Mouse (Mus musculus): ENCODE measurements at regions not wholly inside any gene's neighbourhood (a gene's known extent, or its start where the extent isn't known, plus 50 kb on each side); places are given as distances from the start of the nearest gene placed in this dataset.

GRCm38 (mm10) chr8:92743108-92743507 lies 69.0 kb downstream of the Irx6 start:
- in situ Hi-C loops (cut with MboI; ENCODE audit: low sequenced_read_pairs in 2 of 2, unreplicated experiment in 2 of 2) = no loop called here
- no peak for DNase-seq (ENCODE audit: low read depth, low spot score)
- Histone ChIP-seq H3K36me3 (ENCODE audit: control insufficient read depth, insufficient read depth, low read length, poor library complexity, severe bottlenecking) (no peaks in the 10 kb centered on the region), H3K9ac (ENCODE audit: insufficient read depth, low read depth, low read length, poor library complexity, severe bottlenecking) (no peak overlapping the region), H3K4me3 (ENCODE audit: insufficient read depth in 1 of 2, low read depth in 1 of 2, low read length in 2 of 2, poor library complexity in 1 of 2, severe bottlenecking in 1 of 2) (no peak overlapping the region), H3K9me3 (ENCODE audit: control insufficient read depth, insufficient read depth, low read depth, low read length) (no peaks in the 10 kb centered on the region), H3K27ac (ENCODE audit: insufficient read depth, low read depth, low read length, poor library complexity, severe bottlenecking) (no peak overlapping the region), H3K4me1 (ENCODE audit: control insufficient read depth in 2 of 2, insufficient read depth in 2 of 2, low read length in 2 of 2, poor library complexity in 1 of 2) (peaks cover 6 to 17% of the 10 kb centered on the region in 2 experiments; a peak in 3 of 4 replicates)
- TF ChIP-seq ZC3H11A (IDR thresholded peaks at IDR 0.05; ENCODE audit: borderline replicate concordance, low read depth, low read length) = no peak
- TF ChIP-seq MAFK (IDR thresholded peaks at IDR 0.05; ENCODE audit: insufficient read depth, low read depth, low read length) = no peak
- TF ChIP-seq CHD2 (IDR thresholded peaks at IDR 0.05; ENCODE audit: low read depth, low read length) = no peak
- TF ChIP-seq ZNF384 (IDR thresholded peaks at IDR 0.05; ENCODE audit: low read depth, low read length) = no peak

GRCm38 (mm10) chr8:92747086-92747485 lies 73.0 kb downstream of the Irx6 start:
- Histone ChIP-seq H3K4me1 (ENCODE audit: control insufficient read depth in 2 of 2, insufficient read depth in 2 of 2, low read length in 2 of 2, poor library complexity in 1 of 2) (peaks cover 6 to 12% of the 10 kb centered on the region in 2 experiments; a peak in 3 of 4 replicates), H3K27ac (ENCODE audit: insufficient read depth, low read depth, low read length, poor library complexity, severe bottlenecking) (no peak overlapping the region), H3K4me3 (ENCODE audit: insufficient read depth in 1 of 2, low read depth in 1 of 2, low read length in 2 of 2, poor library complexity in 1 of 2, severe bottlenecking in 1 of 2) (no peak overlapping the region), H3K9ac (ENCODE audit: insufficient read depth, low read depth, low read length, poor library complexity, severe bottlenecking) (no peak overlapping the region), H3K9me3 (ENCODE audit: control insufficient read depth, insufficient read depth, low read depth, low read length) (no peaks in the 10 kb centered on the region), H3K36me3 (ENCODE audit: control insufficient read depth, insufficient read depth, low read length, poor library complexity, severe bottlenecking) (no peaks in the 10 kb centered on the region)
- in situ Hi-C loops (cut with MboI; ENCODE audit: low sequenced_read_pairs in 2 of 2, unreplicated experiment in 2 of 2) = no loop called here
- TF ChIP-seq ZC3H11A (IDR thresholded peaks at IDR 0.05; ENCODE audit: borderline replicate concordance, low read depth, low read length) (no peak), CHD2 (IDR thresholded peaks at IDR 0.05; ENCODE audit: low read depth, low read length) (no peak), ZNF384 (IDR thresholded peaks at IDR 0.05; ENCODE audit: low read depth, low read length) (no peak), HCFC1 (IDR thresholded peaks at IDR 0.05; ENCODE audit: borderline replicate concordance, insufficient read depth, low read length) (no peak), MAFK (IDR thresholded peaks at IDR 0.05; ENCODE audit: insufficient read depth, low read depth, low read length) (no peak)
- DNase-seq (ENCODE audit: low read depth, low spot score) = no peak

GRCm38 (mm10) chr8:92747951-92748350 lies 73.9 kb downstream of the Irx6 start:
- in situ Hi-C loops (cut with MboI; ENCODE audit: low sequenced_read_pairs in 2 of 2, unreplicated experiment in 2 of 2) = no loop called here
- Histone ChIP-seq H3K4me3 (ENCODE audit: insufficient read depth in 1 of 2, low read depth in 1 of 2, low read length in 2 of 2, poor library complexity in 1 of 2, severe bottlenecking in 1 of 2) (0 out of 4 replicates have a peak overlapping the region, but pooled peaks of 1 of the 2 experiments have one; percentile 2), H3K9me3 (ENCODE audit: control insufficient read depth, insufficient read depth, low read depth, low read length) (no peaks in the 10 kb centered on the region), H3K4me1 (ENCODE audit: control insufficient read depth in 2 of 2, insufficient read depth in 2 of 2, low read length in 2 of 2, poor library complexity in 1 of 2) (peaks cover 0 to 3% of the 10 kb centered on the region in 2 experiments; a peak in 1 of 4 replicates), H3K36me3 (ENCODE audit: control insufficient read depth, insufficient read depth, low read length, poor library complexity, severe bottlenecking) (no peaks in the 10 kb centered on the region), H3K27ac (ENCODE audit: insufficient read depth, low read depth, low read length, poor library complexity, severe bottlenecking) (no peak overlapping the region), H3K9ac (ENCODE audit: insufficient read depth, low read depth, low read length, poor library complexity, severe bottlenecking) (0 out of 2 replicates have a peak overlapping the region, but pooled peaks have one; percentile 11)
- DNase-seq (ENCODE audit: low read depth, low spot score) = no peak
- TF ChIP-seq MAFK (IDR thresholded peaks at IDR 0.05; ENCODE audit: insufficient read depth, low read depth, low read length) (no peak), HCFC1 (IDR thresholded peaks at IDR 0.05; ENCODE audit: borderline replicate concordance, insufficient read depth, low read length) (no peak), ZC3H11A (IDR thresholded peaks at IDR 0.05; ENCODE audit: borderline replicate concordance, low read depth, low read length) (no peak), CHD2 (IDR thresholded peaks at IDR 0.05; ENCODE audit: low read depth, low read length) (no peak), ZNF384 (IDR thresholded peaks at IDR 0.05; ENCODE audit: low read depth, low read length) (no peak)

- no peak overlapping the region for H3K9ac ChIP-seq (ENCODE audit: insufficient read depth, low read depth, low read length, poor library complexity, severe bottlenecking)
- no peak for TF ChIP-seq HCFC1 (IDR thresholded peaks at IDR 0.05; ENCODE audit: borderline replicate concordance, insufficient read depth, low read length)
- no peak for TF ChIP-seq MAFK (IDR thresholded peaks at IDR 0.05; ENCODE audit: insufficient read depth, low read depth, low read length)
- TF ChIP-seq CHD2 (IDR thresholded peaks at IDR 0.05; ENCODE audit: low read depth, low read length) = no peak
- TF ChIP-seq ZC3H11A (IDR thresholded peaks at IDR 0.05; ENCODE audit: borderline replicate concordance, low read depth, low read length) = no peak
- TF ChIP-seq ZNF384 (IDR thresholded peaks at IDR 0.05; ENCODE audit: low read depth, low read length) = no peak
- no peaks in the 10 kb centered on the region for H3K9me3 ChIP-seq (ENCODE audit: control insufficient read depth, insufficient read depth, low read depth, low read length)
- peaks cover 1 to 2% of the 10 kb centered on the region in 2 experiments; a peak in 1 of 4 replicates for H3K4me1 ChIP-seq (ENCODE audit: control insufficient read depth in 2 of 2, insufficient read depth in 2 of 2, low read length in 2 of 2, poor library complexity in 1 of 2)
- H3K27ac ChIP-seq (ENCODE audit: insufficient read depth, low read depth, low read length, poor library complexity, severe bottlenecking) = no peak overlapping the region
- no peaks in the 10 kb centered on the region for H3K36me3 ChIP-seq (ENCODE audit: control insufficient read depth, insufficient read depth, low read length, poor library complexity, severe bottlenecking)
- in situ Hi-C loops (cut with MboI; ENCODE audit: low sequenced_read_pairs in 2 of 2, unreplicated experiment in 2 of 2) = no loop called here
- no peak overlapping the region for H3K4me3 ChIP-seq (ENCODE audit: insufficient read depth in 1 of 2, low read depth in 1 of 2, low read length in 2 of 2, poor library complexity in 1 of 2, severe bottlenecking in 1 of 2)
- DNase-seq (ENCODE audit: low read depth, low spot score) = no peak
Observed at GRCm38 (mm10) chr8:92759848-92760247, 67.2 kb upstream of the Mmp2 start.

GRCm38 (mm10) chr8:92760933-92761332 lies 66.2 kb upstream of the Mmp2 start:
- DNase-seq (ENCODE audit: low read depth, low spot score) = no peak
- no peak for TF ChIP-seq CHD2 (IDR thresholded peaks at IDR 0.05; ENCODE audit: low read depth, low read length)
- no peak for TF ChIP-seq ZC3H11A (IDR thresholded peaks at IDR 0.05; ENCODE audit: borderline replicate concordance, low read depth, low read length)
- no peak for TF ChIP-seq HCFC1 (IDR thresholded peaks at IDR 0.05; ENCODE audit: borderline replicate concordance, insufficient read depth, low read length)
- TF ChIP-seq ZNF384 (IDR thresholded peaks at IDR 0.05; ENCODE audit: low read depth, low read length) = no peak
- no peak for TF ChIP-seq MAFK (IDR thresholded peaks at IDR 0.05; ENCODE audit: insufficient read depth, low read depth, low read length)
- Histone ChIP-seq H3K9me3 (ENCODE audit: control insufficient read depth, insufficient read depth, low read depth, low read length) (no peaks in the 10 kb centered on the region), H3K9ac (ENCODE audit: insufficient read depth, low read depth, low read length, poor library complexity, severe bottlenecking) (no peak overlapping the region), H3K27ac (ENCODE audit: insufficient read depth, low read depth, low read length, poor library complexity, severe bottlenecking) (no peak overlapping the region), H3K4me3 (ENCODE audit: insufficient read depth in 1 of 2, low read depth in 1 of 2, low read length in 2 of 2, poor library complexity in 1 of 2, severe bottlenecking in 1 of 2) (no peak overlapping the region), H3K4me1 (ENCODE audit: control insufficient read depth in 2 of 2, insufficient read depth in 2 of 2, low read length in 2 of 2, poor library complexity in 1 of 2) (peaks cover 1 to 2% of the 10 kb centered on the region in 2 experiments; a peak in 1 of 4 replicates), H3K36me3 (ENCODE audit: control insufficient read depth, insufficient read depth, low read length, poor library complexity, severe bottlenecking) (no peaks in the 10 kb centered on the region)
- in situ Hi-C loops (cut with MboI; ENCODE audit: low sequenced_read_pairs in 2 of 2, unreplicated experiment in 2 of 2) = no loop called here
